Mouse (Mus musculus) neutrophil, adult 5-6 weeks (primary cell): ENCODE results near the gene Usp17la. TPM values are rescaled to one million over a fixed set of nuclear protein-coding genes. Genes with fewer than 3 reads are reported as not detected.
"Not testable (repeated sequence)": the region's sequence is repeated elsewhere in the genome, so short reads cannot be mapped to it uniquely, and the experiment has no call there.

Source experiments
- ATAC-seq: fragments of 151-379, 151-347 bp; 2 replicates; pipeline ENCODE4 v1.8.0; 2017; ENCODE audit warnings: mild to moderate bottlenecking, moderate TSS enrichment; ENCODE audit not compliant: insufficient number of reproducible peaks, poor library complexity, low FRiP score, severe bottlenecking; ENCODE audit errors: extremely low read depth
- total RNA-seq: library from RNA; stranded (forward); fragments of 200-1000 nt; gene quantifications from 2 replicates; pipeline ENCODE4 v1.2.3, GENCODE M21; 2017

The Usp17la gene
- total RNA-seq, result not detected in 2 replicates

GRCm38 (mm10) chr7:104856709-104857108 is at the start of gene Usp17la:
Gene Usp17la (plus strand): TSS chr7:104857009.
- ATAC-seq, result not testable (repeated sequence)

DNA sequence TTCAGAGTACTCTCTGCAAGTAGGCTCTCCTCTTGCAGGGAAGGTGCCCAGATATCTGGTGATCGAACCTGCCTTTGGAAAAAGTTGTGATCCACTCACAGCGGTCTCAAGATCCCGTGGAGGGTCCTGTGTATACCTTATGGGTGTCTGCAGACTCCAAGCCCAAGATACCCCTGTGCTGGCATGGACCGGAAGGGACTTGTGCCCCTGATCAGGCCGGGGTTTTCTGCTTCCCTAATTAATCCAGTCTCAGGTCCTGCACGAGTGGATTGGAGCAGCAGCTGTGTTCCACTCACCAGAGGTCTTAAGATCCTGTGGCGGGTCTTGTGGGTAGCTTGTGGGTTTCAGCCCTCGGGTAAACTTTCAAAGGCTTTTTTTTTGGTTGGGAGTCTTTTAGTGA is 46.5 kb upstream of the Usp17la start:
- ATAC-seq, result not testable (repeated sequence)

DNA sequence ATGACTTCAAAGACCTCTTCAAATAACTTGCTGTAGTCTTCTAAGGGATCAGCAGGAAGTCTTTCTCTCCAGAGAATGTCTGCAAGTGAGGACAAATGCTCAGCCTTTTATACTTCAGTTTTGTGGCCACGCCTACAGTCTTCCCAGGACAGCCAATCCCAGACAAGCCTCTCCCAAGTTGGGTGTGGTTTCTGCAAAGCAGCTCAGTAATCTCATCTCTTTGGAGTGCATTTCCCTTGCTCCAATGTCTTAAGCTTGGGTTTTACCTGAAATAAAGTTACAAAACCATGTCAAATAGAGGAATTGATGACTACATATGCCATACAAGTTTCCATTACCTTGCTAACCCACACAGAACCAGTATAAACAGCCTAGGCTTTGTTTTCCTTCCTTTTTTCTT is 14.3 kb upstream of the Usp17la start, which contains the start of gene Usp17lb:
Usp17lb (minus strand) TSS at position 101 of the 400 bp plus-strand sequence.
- ATAC-seq, result no peak

- ATAC-seq, result no peak
Observed at GRCm38 (mm10) chr7:104843731-104844287, 13.0 kb upstream of the Usp17la start.

DNA sequence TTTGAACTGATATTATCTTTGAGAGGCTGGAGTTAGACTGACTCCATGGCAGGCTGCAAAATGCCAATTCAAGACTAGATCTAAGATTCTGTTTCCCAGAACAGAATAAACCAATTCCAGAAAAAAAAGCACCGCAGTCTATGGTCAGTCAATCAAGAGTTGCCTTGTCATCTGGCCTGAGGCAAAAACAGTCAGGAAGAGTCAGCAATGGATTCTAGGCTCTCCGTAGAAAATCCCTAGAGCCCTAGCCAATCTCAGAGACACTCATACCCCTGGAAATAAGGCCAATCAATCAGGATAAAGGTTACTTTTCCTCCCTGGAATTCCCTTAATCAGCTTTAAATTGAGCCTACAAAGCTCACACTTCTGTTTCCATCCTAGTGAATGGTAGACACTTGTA is 5.3 kb upstream of the Usp17la start:
- not testable (repeated sequence) for ATAC-seq

GRCm38 (mm10) chr7:104855248-104855750 is 1.5 kb upstream of the Usp17la start:
- no peak for ATAC-seq

- no peak for ATAC-seq
Observed at GRCm38 (mm10) chr7:104857683-104858082, 874 bp downstream of the Usp17la start.

GRCm38 (mm10) chr7:104861381-104861780 is 4.6 kb downstream of the Usp17la start:
- ATAC-seq, result no peak

GRCm38 (mm10) chr7:104877731-104878130 is 20.9 kb downstream of the Usp17la start, which contains the start of gene Olfr665:
Gene Olfr665 (plus strand): TSS chr7:104878031.
- no peak for ATAC-seq

DNA sequence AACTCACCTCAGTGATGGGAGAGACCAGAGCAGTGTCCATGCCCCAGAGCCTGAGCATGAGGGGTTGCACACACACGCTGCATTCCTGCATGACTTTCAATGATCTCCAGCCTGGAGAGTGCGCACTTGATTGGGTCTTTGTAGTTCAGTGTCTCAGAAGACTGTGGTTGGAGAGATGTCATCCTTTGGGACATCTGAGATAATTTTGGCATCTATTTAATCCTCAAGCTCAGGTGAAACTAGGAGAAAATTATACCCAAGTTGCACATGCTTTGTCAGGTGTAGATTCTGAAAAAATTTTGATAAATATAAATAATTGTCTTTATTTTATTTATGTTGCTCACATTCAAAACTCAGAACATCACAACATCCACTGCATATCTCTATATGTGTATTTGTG is 39.0 kb downstream of the Usp17la start, which contains the start of gene Olfr666:
Olfr666 (minus strand) TSS at position 101 of the 400 bp plus-strand sequence.
- ATAC-seq, result no peak

Other genes with a start within 250 kb of the Usp17la start
- gene Olfr656, start 243.1 kb upstream of the Usp17la start, total RNA-seq, result not detected in 2 replicates
- gene Olfr657, start 232.2 kb upstream of the Usp17la start, total RNA-seq, result not detected in 2 replicates
- gene Olfr658, start 209.7 kb upstream of the Usp17la start, total RNA-seq, result 0.47 TPM in 1 of 2 replicates, not detected in the other
- gene Olfr659, start 190.3 kb upstream of the Usp17la start, total RNA-seq, result not detected in 2 replicates
- gene Olfr661, start 170.5 kb upstream of the Usp17la start, total RNA-seq, result not detected in 2 replicates
- not detected in 2 replicates for gene Usp17le, start 79.5 kb upstream of the Usp17la start, total RNA-seq
- not detected in 2 replicates for gene Usp17lb, start 14.4 kb upstream of the Usp17la start, total RNA-seq
- 0.12 TPM in 1 of 2 replicates, not detected in the other for gene Olfr665, start 21.0 kb downstream of the Usp17la start, total RNA-seq
- 0.70 TPM in 1 of 2 replicates, not detected in the other for gene Olfr666, start 38.9 kb downstream of the Usp17la start, total RNA-seq
- not detected in 2 replicates for gene Olfr667, start 64.5 kb downstream of the Usp17la start, total RNA-seq
- gene Olfr668, start 71.0 kb downstream of the Usp17la start, total RNA-seq, result 0.12 TPM in 1 of 2 replicates, not detected in the other
- gene Olfr669, start 77.2 kb downstream of the Usp17la start, total RNA-seq, result 0.35 TPM in 1 of 2 replicates, not detected in the other
- gene Olfr670, start 105.6 kb downstream of the Usp17la start, total RNA-seq, result not detected in 2 replicates
- gene Olfr671, start 122.1 kb downstream of the Usp17la start, total RNA-seq, result not detected in 2 replicates
- gene Olfr672, start 145.0 kb downstream of the Usp17la start, total RNA-seq, result not detected in 2 replicates
- not detected in 2 replicates for gene Olfr675, start 171.5 kb downstream of the Usp17la start, total RNA-seq
- not detected in 2 replicates for gene Olfr676, start 175.7 kb downstream of the Usp17la start, total RNA-seq
- gene Olfr677, start 194.4 kb downstream of the Usp17la start, total RNA-seq, result not detected in 2 replicates
- gene Olfr678, start 207.5 kb downstream of the Usp17la start, total RNA-seq, result 0.23 TPM in 1 of 2 replicates, not detected in the other
- not detected in 2 replicates for gene Olfr679, start 224.2 kb downstream of the Usp17la start, total RNA-seq
- not detected in 2 replicates for gene Olfr680-ps1, start 235.8 kb downstream of the Usp17la start, total RNA-seq